Mouse (Mus musculus) Patski (cell line): ENCODE data around the gene Ttc25. TPM values are rescaled to one million over a fixed set of nuclear protein-coding genes. Genes with fewer than 3 reads are reported as not detected.

Experiments used
- ATAC-seq: fragments of 100-300 bp; one replicate; pipeline ENCODE4 v1.8.0; 2021
- CTCF ChIA-PET: fragments of 350-600 bp; sonication (Branson Sonifier 250); formaldehyde crosslinking; loops from one replicate; lab custom pipeline; 2022; ENCODE audit warnings: inconsistent platforms; lab: Charles Lee
- POLR2A ChIA-PET: fragments of 350-600 bp; sonication (Branson Sonifier 250); formaldehyde crosslinking; loops from one replicate; lab custom pipeline; 2022; ENCODE audit warnings: antibody characterized with exemption, inconsistent platforms; lab: Charles Lee
- DNase-seq: peaks from one replicate; pipeline ENCODE4 v3.0.0-alpha.2; 2011; ENCODE audit warnings: low read depth, low spot score
- H3K27me3 ChIP-seq: fragments of 371-371 bp; one replicate; pipeline ENCODE4 v1.5.1; 2021
- CTCF ChIP-seq: fragments of 100-300 bp; IDR thresholded peaks from one replicate; pipeline ENCODE4 v1.5.1; 2021
- in situ Hi-C: fragments of 300-500 bp; cut with MboI; formaldehyde crosslinking; loops from 3 replicates; pipeline ENCODE4 v1.11.1; 2018; ENCODE audit warnings: low pct_unique_long_range_greater_than_20kb, mixed read lengths
- polyA plus RNA-seq: library from polyadenylated mRNA; unstranded; gene quantifications from one replicate; pipeline ENCODE4 v1.2.3, GENCODE M21; 2021

Ttc25 gene
- polyA plus RNA-seq, 1 experiment from 2014 or later, result 2.2 TPM

DNA sequence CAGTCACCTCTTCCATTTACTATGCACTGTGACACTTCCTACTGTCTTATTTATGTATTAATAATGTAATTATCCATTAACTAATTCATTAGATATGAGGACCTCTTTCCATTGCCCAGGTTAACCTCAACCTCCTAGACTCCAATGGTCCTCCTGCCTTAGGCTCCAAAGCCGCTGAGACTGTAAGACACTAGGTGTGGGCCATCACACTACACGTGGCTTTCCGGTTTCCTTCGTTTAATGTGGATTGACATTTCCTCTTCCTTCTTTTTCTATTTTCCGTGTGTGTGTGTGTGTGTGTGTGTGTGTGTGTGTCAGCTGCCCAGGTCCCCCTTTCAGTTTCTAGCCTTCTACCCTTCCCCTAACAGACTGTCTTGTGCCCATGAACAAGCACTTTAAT lies 21.8 kb downstream of the Ttc25 start:
- POLR2A ChIA-PET, result interaction anchor here (0.6 kb wide), 1 partner anchor 198 kb away, joined by 4 read pairs; no protein-coding TSS in a partner anchor
- in situ Hi-C loops, result no loop called here
- ATAC-seq (no peak), DNase-seq (no peak)
- no peaks in the 10 kb centered on the region for H3K27me3 ChIP-seq
- CTCF ChIA-PET, result no interaction called here
- no peak for TF ChIP-seq CTCF

DNA sequence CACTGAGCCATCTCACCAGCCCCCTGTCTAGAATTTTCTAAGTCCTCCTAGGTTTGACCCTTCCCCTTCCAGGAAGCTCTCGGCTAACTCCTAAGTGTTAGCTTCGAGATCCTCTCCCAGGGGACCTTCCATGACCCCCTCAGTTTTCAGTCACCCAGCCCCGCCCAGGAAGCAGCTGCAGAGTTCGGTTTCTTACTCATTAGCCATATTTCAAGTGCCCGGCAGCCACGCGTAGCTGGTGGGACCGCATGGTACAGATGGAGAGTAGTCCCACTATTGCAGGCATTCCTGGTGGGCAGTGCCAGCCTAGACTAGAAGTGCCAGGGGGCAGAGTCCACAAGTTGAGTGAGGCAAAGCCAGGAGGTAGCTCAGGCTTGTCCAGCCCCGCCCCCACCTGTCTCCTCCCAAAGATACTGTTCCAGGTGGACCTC lies 22.4 kb downstream of the Ttc25 start:
- ATAC-seq, result peak; percentile 12
- POLR2A ChIA-PET, result interaction anchor here (0.6 kb wide), 1 partner anchor 199 kb away, joined by 4 read pairs; no protein-coding TSS in a partner anchor
- CTCF ChIA-PET, result interaction anchor here (0.6 kb wide), 1 partner anchor 20 kb away, joined by 3 read pairs; no protein-coding TSS in a partner anchor
- TF ChIP-seq CTCF, result no peak
- no peak for DNase-seq
- no peaks in the 10 kb centered on the region for H3K27me3 ChIP-seq
- in situ Hi-C loops, result no loop called here

DNA sequence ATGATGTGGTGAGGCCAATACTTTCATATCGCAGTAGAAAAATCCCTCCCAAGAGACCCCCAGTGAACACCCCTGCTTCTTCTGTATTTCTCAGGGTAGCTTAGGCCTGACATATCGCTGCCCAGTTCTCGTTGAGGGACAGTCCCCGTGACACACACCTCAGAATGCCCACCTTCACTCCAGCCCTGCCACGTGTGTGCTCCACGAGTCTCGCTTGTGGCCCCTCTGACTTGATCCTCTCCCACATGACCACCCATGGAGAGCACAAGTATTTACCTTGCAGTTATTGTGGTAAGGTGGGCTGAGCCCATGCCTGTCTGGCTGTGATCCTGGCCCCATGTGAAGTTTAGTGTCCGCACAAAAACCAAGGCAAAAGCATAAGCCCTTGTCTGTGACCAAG lies 23.3 kb downstream of the Ttc25 start:
- no peak for ATAC-seq
- CTCF ChIA-PET, result interaction anchor here (1.2 kb wide), 1 partner anchor 32 kb away, joined by 3 read pairs; no protein-coding TSS in a partner anchor
- in situ Hi-C loops, result no loop called here

DNA sequence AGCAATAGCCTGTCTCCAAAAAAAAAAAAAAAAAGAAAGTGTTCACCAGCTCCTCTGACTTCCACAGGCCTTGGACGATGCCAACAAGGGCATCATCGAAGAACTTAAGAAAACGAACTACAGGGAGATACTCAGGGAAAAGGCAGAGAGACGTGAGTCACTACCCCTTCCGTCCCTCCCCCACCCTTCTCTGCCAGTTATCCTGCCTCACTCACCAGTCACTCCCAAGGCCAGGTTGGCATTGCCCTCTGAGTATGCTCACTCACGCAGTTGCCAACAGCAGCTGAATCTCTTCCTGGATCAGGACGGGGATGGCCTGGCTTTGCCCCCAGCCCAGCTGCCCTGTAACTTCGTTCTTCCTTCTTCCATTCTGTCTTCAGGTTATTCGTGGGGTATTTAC lies 24.4 kb downstream of the Ttc25 start:
- in situ Hi-C loops, result loop anchor here (5.0 kb wide), 1 partner anchor 128 kb away; no protein-coding TSS in a partner anchor

More for the DNA sequence above, 23.3 kb downstream of the Ttc25 start:
- POLR2A ChIA-PET, result no interaction called here
- no peak for DNase-seq
- no peaks in the 10 kb centered on the region for H3K27me3 ChIP-seq
- no peak for TF ChIP-seq CTCF

DNA sequence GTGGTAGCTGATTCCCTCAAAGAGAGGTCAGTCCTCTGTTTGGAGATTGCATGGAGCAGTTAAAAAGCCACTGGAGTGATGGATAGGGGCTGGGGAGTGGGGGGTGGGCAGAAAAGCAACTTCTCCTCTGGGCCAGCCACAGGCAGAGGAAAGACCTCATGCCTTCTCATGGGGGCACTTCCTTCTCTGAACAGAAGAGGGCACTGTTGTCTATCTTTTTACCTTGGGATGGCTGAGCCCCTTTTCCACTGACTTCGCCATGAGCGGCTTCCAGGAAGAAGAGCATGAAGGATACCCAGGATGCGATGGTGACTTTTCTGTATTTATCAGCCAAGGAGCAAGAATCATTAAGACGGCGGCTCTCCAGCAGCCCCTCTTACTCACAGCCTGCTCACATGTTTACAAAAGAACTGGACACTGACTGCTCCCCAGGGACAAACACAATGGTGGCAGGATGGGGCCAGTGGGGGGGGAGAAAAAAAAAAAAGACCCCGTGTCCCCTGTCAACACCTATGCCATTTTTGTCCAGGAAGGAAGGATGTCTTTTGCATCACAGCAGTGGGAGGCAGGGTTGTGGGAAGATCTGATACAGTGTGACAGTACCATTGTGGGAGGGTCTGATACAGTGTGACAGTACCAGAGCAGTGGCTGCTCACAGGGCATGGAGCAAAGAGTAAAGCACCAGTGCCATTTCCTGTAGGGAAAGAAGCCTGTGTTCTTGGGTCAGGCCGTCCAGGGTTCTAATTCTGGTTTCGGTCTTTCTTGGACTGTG lies 25.2 kb downstream of the Ttc25 start:
- ATAC-seq (no peak), DNase-seq (no peak)
- peak; percentile 87 for TF ChIP-seq CTCF
- POLR2A ChIA-PET, result interaction anchor here (0.6 kb wide), 1 partner anchor 28 kb away, joined by 3 read pairs; no protein-coding TSS in a partner anchor
- CTCF ChIA-PET, result no interaction called here
- no peaks in the 10 kb centered on the region for H3K27me3 ChIP-seq
- in situ Hi-C loops, result loop anchor here (5.0 kb wide), 1 partner anchor 127 kb away; no protein-coding TSS in a partner anchor

More for the DNA sequence above, 24.4 kb downstream of the Ttc25 start:
- TF ChIP-seq CTCF, result no peak
- ATAC-seq (no peak), DNase-seq (no peak)
- POLR2A ChIA-PET, result interaction anchor here (0.6 kb wide), 2 partner anchors 29 to 361 kb away, joined by 3 to 4 read pairs; no protein-coding TSS in a partner anchor
- H3K27me3 ChIP-seq, result no peaks in the 10 kb centered on the region
- CTCF ChIA-PET, result interaction anchor here (0.7 to 1.2 kb wide), 2 partner anchors 31 to 124 kb away, joined by 3 read pairs; no protein-coding TSS in a partner anchor

DNA sequence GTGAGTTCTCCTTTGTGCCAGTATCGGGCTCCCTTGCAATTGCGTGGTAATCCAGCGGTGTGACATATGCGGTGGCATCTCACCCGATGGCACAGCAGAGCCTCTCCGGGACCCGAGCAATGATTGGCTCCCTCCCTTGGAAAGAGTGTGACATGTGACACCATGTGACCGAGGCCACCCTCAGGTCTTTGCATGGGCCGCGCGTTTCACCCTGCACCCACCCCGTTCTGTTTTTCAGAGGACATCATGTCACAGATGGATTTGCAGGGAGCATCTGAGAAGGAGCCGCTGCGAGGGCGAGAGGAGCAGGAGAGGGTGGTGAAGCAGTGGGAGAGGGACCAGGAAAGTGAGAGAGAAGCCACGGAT lies 25.8 kb downstream of the Ttc25 start:
- ChIA-PET CTCF (no interaction called here), POLR2A (no interaction called here)

DNA sequence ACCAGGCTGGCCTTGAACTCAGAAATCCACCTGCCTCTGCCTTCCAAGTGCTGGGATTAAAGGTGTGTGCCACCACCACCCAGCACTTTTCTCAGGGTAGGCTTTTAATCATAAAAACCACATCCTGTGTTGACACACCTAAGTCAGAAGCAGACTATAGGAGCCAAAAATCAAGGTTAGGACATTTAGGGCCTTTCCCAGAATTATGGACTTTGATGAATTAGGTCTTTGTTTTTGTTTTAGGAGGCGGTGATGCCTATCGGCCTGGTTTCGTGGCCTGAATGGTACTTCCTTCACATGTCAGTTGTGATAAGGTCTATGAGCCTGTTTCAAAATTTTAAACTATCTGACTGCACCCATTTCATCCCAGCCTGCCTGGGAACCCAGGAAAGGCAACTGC lies 28.8 kb downstream of the Ttc25 start:
- ATAC-seq, result no peak
- CTCF ChIA-PET, result no interaction called here
- DNase-seq, result no peak
- no peak for TF ChIP-seq CTCF
- POLR2A ChIA-PET, result no interaction called here
- in situ Hi-C loops, result loop anchor here (5.0 kb wide), 1 partner anchor 123 kb away; no protein-coding TSS in a partner anchor
- no peaks in the 10 kb centered on the region for H3K27me3 ChIP-seq

More for the DNA sequence above, 25.8 kb downstream of the Ttc25 start:
- no peak for ATAC-seq
- no peaks in the 10 kb centered on the region for H3K27me3 ChIP-seq
- no peak for TF ChIP-seq CTCF
- in situ Hi-C loops, result loop anchor here (5.0 kb wide), 1 partner anchor 126 kb away; no protein-coding TSS in a partner anchor
- no peak for DNase-seq

DNA sequence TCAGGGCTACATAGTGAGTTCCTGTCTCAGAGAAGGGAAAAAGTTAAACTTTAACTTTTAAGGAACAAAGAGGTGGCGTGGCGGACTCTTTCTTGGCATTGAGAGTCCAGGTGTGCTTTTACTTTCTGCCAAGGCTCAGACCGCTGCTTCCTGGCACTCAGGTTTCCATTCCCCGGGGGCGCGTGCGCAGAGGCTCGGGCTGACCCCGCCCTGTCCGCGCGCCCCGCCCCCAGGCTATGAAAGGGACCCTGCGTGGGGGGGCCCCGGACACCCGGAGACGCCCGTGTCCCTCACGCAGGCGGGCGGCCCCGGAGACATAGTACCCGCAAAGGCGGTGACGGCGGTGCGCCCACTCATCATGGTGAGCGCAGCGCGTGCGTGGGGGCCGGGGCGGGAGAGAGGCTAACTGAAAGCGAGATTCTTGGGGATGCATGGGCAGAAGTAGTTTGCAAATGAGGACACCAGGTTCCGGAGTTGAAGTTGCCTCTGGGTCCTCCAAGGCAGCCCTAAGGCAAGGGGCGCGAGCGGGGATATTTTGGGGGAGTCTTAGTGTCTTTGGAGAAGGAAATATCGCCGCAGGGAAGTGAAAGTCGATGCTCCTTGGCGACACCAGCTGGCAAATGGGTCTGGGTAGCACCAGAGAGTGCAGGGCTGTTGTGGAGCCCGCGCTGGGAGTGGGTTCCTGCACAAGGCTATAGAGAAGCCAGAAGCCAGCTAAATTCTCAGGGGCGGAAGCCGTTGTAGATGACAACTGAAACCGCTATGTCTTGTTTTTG lies 29.5 kb downstream of the Ttc25 start, which contains the start of gene Cnp:
Cnp (plus strand) TSS at position 197 of the 776 bp plus-strand sequence.
- ChIA-PET POLR2A (interaction anchor here (0.8 kb wide), 1 partner anchor 18 kb away, joined by 3 read pairs; no protein-coding TSS in a partner anchor), CTCF (no interaction called here)
- no peak for TF ChIP-seq CTCF
- in situ Hi-C loops, result loop anchor here (5.0 kb wide), 1 partner anchor 122 kb away; no protein-coding TSS in a partner anchor
- no peaks in the 10 kb centered on the region for H3K27me3 ChIP-seq
- DNase-seq (no peak), ATAC-seq (peak; percentile 33)

DNA sequence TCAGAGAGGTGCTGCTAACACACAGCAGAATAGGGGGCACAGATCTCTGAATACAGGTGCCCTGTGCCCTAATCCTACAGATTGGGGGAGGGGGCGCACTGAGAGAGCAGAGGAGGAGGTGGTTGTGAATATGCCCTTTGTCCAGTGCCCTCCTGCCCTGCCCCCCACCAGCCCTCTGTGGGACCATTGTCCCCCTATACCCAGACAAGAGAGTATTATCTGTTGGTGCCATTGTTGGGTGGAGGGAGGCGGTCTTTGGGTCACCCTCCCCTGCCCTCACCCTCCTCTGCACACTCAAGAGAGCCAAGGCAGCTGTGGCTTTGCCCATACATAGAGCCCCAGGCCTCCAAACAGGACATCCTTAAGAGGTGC lies 30.1 kb downstream of the Ttc25 start:
- H3K27me3 ChIP-seq, result no peaks in the 10 kb centered on the region
- in situ Hi-C loops, result no loop called here
- DNase-seq, result no peak
- ChIA-PET CTCF (no interaction called here), POLR2A (interaction anchor here (0.8 kb wide), 1 partner anchor 17 kb away, joined by 3 read pairs; no protein-coding TSS in a partner anchor)
- no peak for ATAC-seq
- TF ChIP-seq CTCF, result no peak

DNA sequence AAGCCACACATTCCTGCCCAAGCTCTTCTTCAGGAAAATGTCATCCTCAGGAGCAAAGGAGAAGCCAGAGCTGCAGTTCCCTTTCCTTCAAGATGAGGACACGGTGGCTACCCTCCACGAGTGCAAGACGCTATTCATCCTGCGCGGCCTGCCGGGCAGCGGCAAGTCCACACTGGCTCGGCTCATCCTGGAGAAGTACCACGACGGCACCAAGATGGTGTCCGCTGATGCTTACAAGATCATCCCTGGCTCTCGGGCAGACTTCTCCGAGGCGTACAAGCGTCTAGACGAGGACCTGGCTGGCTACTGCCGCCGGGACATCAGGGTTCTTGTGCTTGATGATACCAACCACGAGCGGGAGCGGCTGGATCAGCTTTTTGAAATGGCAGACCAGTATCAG lies 30.8 kb downstream of the Ttc25 start:
- CTCF ChIA-PET, result interaction anchor here (0.7 kb wide), 1 partner anchor 19 kb away, joined by 3 read pairs; no protein-coding TSS in a partner anchor
- in situ Hi-C loops, result no loop called here
- no peak for ATAC-seq
- H3K27me3 ChIP-seq, result no peaks in the 10 kb centered on the region
- POLR2A ChIA-PET, result interaction anchor here (1.3 kb wide), 1 partner anchor 15 kb away, joined by 3 read pairs; no protein-coding TSS in a partner anchor
- no peak for TF ChIP-seq CTCF
- DNase-seq, result no peak
